Mouse (Mus musculus) right cerebral cortex, postnatal 10 days (tissue): ENCODE measurements around the gene Reps1.

Experiments used
- DNase-seq, 2 experiments: peaks; one replicate each; pipeline ENCODE4 v3.0.0; 2021; ENCODE audit warnings: low spot score in 2 of 2

Reps1 gene

GRCm38 (mm10) chr10:18055696-18056390 lies at the start of gene Reps1:
Reps1 (plus strand) TSS chr10:18055861.
- peak; percentile 41 to 43 for DNase-seq

- no peak for DNase-seq
Measured at GRCm38 (mm10) chr10:18006756-18007155, 48.9 kb upstream of the Reps1 start.

GRCm38 (mm10) chr10:18007243-18007642 lies 48.4 kb upstream of the Reps1 start:
- no peak for DNase-seq

GRCm38 (mm10) chr10:18008118-18008517 lies 47.5 kb upstream of the Reps1 start:
- DNase-seq = no peak

GRCm38 (mm10) chr10:18009744-18010143 lies 45.9 kb upstream of the Reps1 start:
- no peak for DNase-seq

- DNase-seq = no peak
Measured at GRCm38 (mm10) chr10:18011761-18012160, 43.9 kb upstream of the Reps1 start.

- peak in 1 of 2 experiments; percentile 35 for DNase-seq
Measured at GRCm38 (mm10) chr10:18020443-18020842, 35.2 kb upstream of the Reps1 start.

- DNase-seq = no peak
Measured at GRCm38 (mm10) chr10:18020846-18021245, 34.8 kb upstream of the Reps1 start.

- peak in 1 of 2 experiments; percentile 34 for DNase-seq
Measured at GRCm38 (mm10) chr10:18021576-18022311, 33.9 kb upstream of the Reps1 start.

- DNase-seq = peak; percentile 72 to 78
Measured at GRCm38 (mm10) chr10:18022312-18022711, 33.3 kb upstream of the Reps1 start.

- peak; percentile 77 to 82 for DNase-seq
Measured at GRCm38 (mm10) chr10:18022741-18023347, 32.8 kb upstream of the Reps1 start, which contains the start of gene Abracl. Abracl (minus strand) TSS chr10:18023288.

GRCm38 (mm10) chr10:18034408-18034807 lies 21.3 kb upstream of the Reps1 start:
- DNase-seq = no peak

- DNase-seq = no peak
Measured at GRCm38 (mm10) chr10:18036849-18037248, 18.8 kb upstream of the Reps1 start.

GRCm38 (mm10) chr10:18046380-18046779 lies 9.3 kb upstream of the Reps1 start:
- no peak for DNase-seq

- no peak for DNase-seq
Measured at GRCm38 (mm10) chr10:18047380-18048146, 8.1 kb upstream of the Reps1 start.

- DNase-seq = peak; percentile 89 to 90
Measured at GRCm38 (mm10) chr10:18055009-18055695, 509 bp upstream of the Reps1 start.

- DNase-seq = no peak
Measured at GRCm38 (mm10) chr10:18056391-18056745, 707 bp downstream of the Reps1 start.

GRCm38 (mm10) chr10:18058681-18059338 lies 3.1 kb downstream of the Reps1 start:
- DNase-seq = no peak

- no peak for DNase-seq
Measured at GRCm38 (mm10) chr10:18059807-18060206, 4.1 kb downstream of the Reps1 start.

GRCm38 (mm10) chr10:18060778-18061177 lies 5.1 kb downstream of the Reps1 start:
- DNase-seq = no peak

GRCm38 (mm10) chr10:18061533-18061932 lies 5.9 kb downstream of the Reps1 start:
- no peak for DNase-seq
